Mouse (Mus musculus) embryonic facial prominence, embryonic 14.5 days (tissue): ENCODE measurements around the gene Cdh24. TPM values are rescaled to one million over a fixed set of nuclear protein-coding genes. Genes with fewer than 3 reads are reported as not detected.
A peak's percentile ranks its signal among the peaks of the same experiment; 100 is the strongest.

Experiments
- ATAC-seq: fragments of 200-750 bp; cut with Nextera tagmentation; 2 replicates; pipeline ENCODE4 v1.8.0; 2017; ENCODE audit warnings: low read depth, moderate number of reproducible peaks, moderate TSS enrichment
- DNase-seq: peaks from one replicate; pipeline ENCODE4 v3.0.0-alpha.2; 2015; ENCODE audit warnings: low spot score
- H3K27ac ChIP-seq: fragments of 300-500 bp; sonication (generic); replicated peaks from 2 replicates; pipeline ENCODE4 v1.5.1; 2014; ENCODE audit warnings: low read depth, mild to moderate bottlenecking, low read length, moderate library complexity
- H3K27me3 ChIP-seq: fragments of 300-500 bp; sonication (generic); replicated peaks from 2 replicates; pipeline ENCODE4 v1.6.1; 2014; ENCODE audit warnings: low read length; ENCODE audit not compliant: control insufficient read depth, insufficient read depth
- H3K36me3 ChIP-seq: fragments of 300-500 bp; sonication (generic); 2 replicates; pipeline ENCODE4 v1.6.1; 2014; ENCODE audit warnings: low read length, mixed read lengths; ENCODE audit not compliant: control insufficient read depth, insufficient read depth
- H3K4me1 ChIP-seq: fragments of 300-500 bp; sonication (generic); 2 replicates; pipeline ENCODE4 v1.6.1; 2014; ENCODE audit warnings: antibody characterized with exemption, low read length; ENCODE audit not compliant: control insufficient read depth, insufficient read depth
- H3K4me2 ChIP-seq: fragments of 300-500 bp; sonication (generic); 2 replicates; pipeline ENCODE4 v1.6.1; 2014; ENCODE audit warnings: low read depth, mild to moderate bottlenecking, low read length, moderate library complexity, mixed read lengths
- H3K4me3 ChIP-seq: fragments of 300-500 bp; sonication (generic); 2 replicates; pipeline ENCODE4 v1.5.1; 2014; ENCODE audit warnings: low read depth, mild to moderate bottlenecking, low read length
- H3K9ac ChIP-seq: fragments of 300-500 bp; sonication (generic); 2 replicates; pipeline ENCODE4 v1.6.1; 2014; ENCODE audit warnings: low read depth, mild to moderate bottlenecking, low read length, moderate library complexity, mixed read lengths
- H3K9me3 ChIP-seq: fragments of 300-500 bp; sonication (generic); 2 replicates; pipeline ENCODE4 v1.6.1; 2016; ENCODE audit warnings: low read length; ENCODE audit not compliant: control insufficient read depth
- WGBS: fragments of 180-500 bp; shearing (Covaris S2); extraction: QIAGEN DNeasy Blood & Tissue Kit; methylation state at CpG from one replicate; pipeline ENCODE4 v1.1.7; 2014; 5-methylcytosine and 5-hydroxymethylcytosine counted together
- polyA plus RNA-seq: library from polyadenylated mRNA; unstranded; fragments of >200 nt; fragmentation: Nextera tagmentation; extraction: Ambion mirVana; gene quantifications from 2 replicates; pipeline ENCODE4 v1.2.1, GENCODE M21; 2014

Gene Cdh24
- polyA plus RNA-seq, 1 experiment from 2014 or later = 3.9 TPM

DNA sequence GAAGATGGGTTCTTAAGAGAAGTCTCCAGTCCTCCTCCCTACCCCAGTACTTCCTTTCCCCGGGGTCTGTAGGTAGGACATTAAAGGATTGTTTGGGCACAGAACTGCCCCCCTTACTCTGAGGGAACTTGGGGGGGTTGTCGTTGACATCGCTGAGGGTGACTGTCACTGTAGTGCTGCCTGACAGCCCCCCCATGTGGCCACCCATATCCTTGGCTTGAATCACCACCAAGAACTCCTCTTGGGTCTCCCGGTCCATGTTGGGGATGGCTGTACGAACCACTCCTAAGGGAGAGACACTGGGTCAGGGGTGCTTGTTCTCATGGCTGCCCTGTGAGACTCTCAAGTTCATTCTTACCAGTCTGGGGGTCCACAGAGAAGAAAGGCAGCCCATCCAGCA lies 3.0 kb downstream of the Cdh24 start:
- ATAC-seq (no peak), DNase-seq (no peak)
- peaks cover 52% of the 10 kb centered on the region for H3K36me3 ChIP-seq
- WGBS = 72% methylated on average over 5 of the region's 5 CpGs
- H3K4me2 ChIP-seq = no peak overlapping the region
- 0 out of 2 replicates have a peak, but pooled peaks cover 10% of the 10 kb centered on the region for H3K4me1 ChIP-seq
- no peaks in the 10 kb centered on the region for H3K9me3 ChIP-seq
- no peak overlapping the region for H3K27ac ChIP-seq
- H3K9ac ChIP-seq = no peak overlapping the region
- H3K27me3 ChIP-seq = no peaks in the 10 kb centered on the region
- no peak overlapping the region for H3K4me3 ChIP-seq

DNA sequence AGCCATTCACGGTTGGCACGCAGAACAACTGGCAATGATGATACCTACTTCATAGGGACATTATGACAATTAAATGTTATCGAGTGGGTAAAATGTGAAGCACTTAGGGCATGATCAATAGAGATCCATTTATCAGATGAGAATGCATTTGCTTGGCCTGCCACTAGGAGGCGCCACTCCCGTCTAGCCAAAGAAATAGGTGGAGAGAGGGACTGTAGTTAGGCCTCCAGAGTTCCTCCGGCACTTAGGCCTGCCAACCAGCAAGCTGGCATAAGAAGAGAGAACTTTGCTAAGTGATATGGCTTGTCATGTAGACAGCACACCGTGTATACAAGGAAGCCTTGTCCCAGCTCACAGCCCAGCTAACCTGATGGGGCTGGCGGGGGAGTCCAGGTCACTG lies 4.2 kb downstream of the Cdh24 start:
- H3K9ac ChIP-seq = no peak overlapping the region
- H3K4me3 ChIP-seq = no peak overlapping the region
- H3K27ac ChIP-seq = no peak overlapping the region
- H3K36me3 ChIP-seq = peaks cover 52% of the 10 kb centered on the region
- 0 out of 2 replicates have a peak, but pooled peaks cover 10% of the 10 kb centered on the region for H3K4me1 ChIP-seq
- no peak for ATAC-seq
- 55% methylated on average over 8 of the region's 8 CpGs for WGBS
- no peak for DNase-seq
- H3K9me3 ChIP-seq = no peaks in the 10 kb centered on the region
- no peaks in the 10 kb centered on the region for H3K27me3 ChIP-seq
- H3K4me2 ChIP-seq = no peak overlapping the region

DNA sequence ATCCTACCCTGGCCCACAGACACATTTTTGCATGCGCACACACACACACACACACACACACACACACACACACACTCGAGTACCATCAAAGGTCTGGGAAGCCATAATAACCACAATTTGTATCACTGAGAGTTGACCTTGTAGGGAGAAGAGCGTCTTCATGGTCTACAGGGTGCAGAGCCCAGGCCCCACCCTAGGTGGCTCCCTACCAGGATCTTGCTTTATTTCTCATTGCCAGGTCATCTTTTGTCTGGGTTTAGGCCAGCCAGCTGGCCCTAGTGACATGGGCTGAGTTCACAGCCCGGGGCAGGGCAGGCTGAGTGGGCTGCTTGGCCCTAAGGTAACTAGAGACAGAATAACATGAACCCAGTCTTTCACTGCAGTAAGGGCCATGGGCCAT lies 7.0 kb downstream of the Cdh24 start:
- no peak overlapping the region for H3K4me2 ChIP-seq
- peaks cover 66% of the 10 kb centered on the region for H3K36me3 ChIP-seq
- H3K27me3 ChIP-seq = no peaks in the 10 kb centered on the region
- DNase-seq = no peak
- WGBS = 94% methylated on average over 4 of the region's 4 CpGs
- H3K27ac ChIP-seq = no peak overlapping the region
- no peaks in the 10 kb centered on the region for H3K9me3 ChIP-seq
- H3K4me3 ChIP-seq = no peak overlapping the region
- ATAC-seq = no peak
- no peaks in the 10 kb centered on the region for H3K4me1 ChIP-seq
- no peak overlapping the region for H3K9ac ChIP-seq

DNA sequence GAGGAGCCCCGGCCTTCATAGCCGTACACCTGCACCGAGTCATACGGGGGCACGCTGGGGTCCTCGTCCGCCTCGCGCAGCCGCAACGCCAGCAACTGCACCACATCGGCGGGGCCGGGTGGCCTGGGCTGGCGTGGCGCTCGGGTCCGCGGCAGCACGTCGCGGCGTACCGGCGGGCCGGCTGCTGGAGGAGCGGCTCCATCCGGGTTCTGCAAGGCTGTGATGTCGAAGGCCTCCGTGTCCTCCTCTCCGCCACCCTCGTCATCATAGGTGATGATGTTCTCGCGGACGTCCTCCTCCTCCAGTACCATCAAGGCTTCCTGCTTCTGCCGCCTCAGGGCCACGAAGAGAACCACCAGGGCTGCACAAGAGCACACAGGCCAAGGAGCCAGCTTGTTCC lies 8.9 kb downstream of the Cdh24 start:
- Histone ChIP-seq H3K36me3 (peaks cover 62% of the 10 kb centered on the region), H3K4me2 (no peak overlapping the region), H3K9ac (no peak overlapping the region), H3K9me3 (no peaks in the 10 kb centered on the region), H3K4me1 (no peaks in the 10 kb centered on the region), H3K4me3 (no peak overlapping the region), H3K27ac (no peak overlapping the region), H3K27me3 (no peaks in the 10 kb centered on the region)
- WGBS = 93% methylated on average over 17 of the region's 37 CpGs
- ATAC-seq (no peak), DNase-seq (no peak)

DNA sequence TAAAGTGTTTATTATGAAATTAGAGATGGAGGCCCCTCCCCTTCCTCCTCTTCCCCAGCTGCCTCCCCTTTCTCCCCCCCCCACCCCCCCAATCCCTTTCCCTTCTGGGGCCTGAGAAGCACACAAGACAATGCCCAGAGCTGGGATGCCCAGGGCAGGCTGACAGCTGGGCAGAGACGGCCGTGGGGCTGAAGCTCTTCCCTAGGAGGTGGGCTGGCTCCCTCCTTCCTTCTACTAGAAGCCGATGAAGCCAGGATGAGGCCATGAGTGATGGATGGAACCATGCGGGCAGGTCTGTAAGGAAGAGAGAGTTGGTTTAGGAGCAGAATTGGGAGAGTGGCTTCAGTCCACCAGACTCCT lies 9.9 kb downstream of the Cdh24 start:
- no peaks in the 10 kb centered on the region for H3K9me3 ChIP-seq
- WGBS = 64% methylated on average over 3 of the region's 4 CpGs
- ATAC-seq = no peak; the same call in 1 of the 2 replicates

DNA sequence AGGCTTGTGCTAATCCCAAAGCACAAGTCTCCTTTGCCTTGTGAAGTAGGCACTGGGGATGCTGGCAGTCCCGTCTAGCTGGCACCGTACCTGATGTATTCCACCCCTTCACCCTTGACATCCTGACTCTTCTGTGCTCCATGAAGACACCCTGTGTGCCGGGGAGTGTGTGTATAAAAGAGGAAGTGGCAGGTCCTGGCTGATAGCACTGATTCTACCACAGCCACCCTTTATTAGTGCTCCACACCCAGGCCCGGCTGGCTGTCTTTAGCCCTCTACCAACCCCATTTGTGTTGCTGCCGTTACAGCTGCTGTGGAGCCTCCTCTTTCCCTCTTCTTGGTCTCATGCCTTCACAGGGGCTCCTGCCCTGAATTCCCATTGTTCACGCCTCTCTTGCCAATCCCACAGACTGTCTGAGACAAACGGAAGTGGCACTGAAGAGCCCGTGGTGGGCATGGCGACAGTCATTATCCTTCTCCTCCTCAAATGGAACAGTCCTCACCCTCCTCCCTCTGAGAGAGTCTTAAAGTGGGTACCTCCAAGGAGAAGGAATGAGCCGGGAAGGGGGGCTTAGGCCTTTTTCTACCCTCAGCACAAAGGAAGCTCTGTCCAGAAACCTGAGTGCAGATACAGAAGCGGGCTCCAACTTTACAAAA lies 10.5 kb downstream of the Cdh24 start:
- Histone ChIP-seq H3K4me2 (no peak overlapping the region), H3K27me3 (no peaks in the 10 kb centered on the region), H3K4me1 (no peaks in the 10 kb centered on the region), H3K36me3 (peaks cover 46% of the 10 kb centered on the region), H3K27ac (0 out of 2 replicates have a peak overlapping the region, but pooled peaks have one; percentile 24), H3K9me3 (no peaks in the 10 kb centered on the region), H3K9ac (no peak overlapping the region), H3K4me3 (no peak overlapping the region)
- 75% methylated on average over 11 of the region's 11 CpGs for WGBS
- DNase-seq = peak; percentile 22
- ATAC-seq = no peak; the same call in 1 of the 2 replicates

More for the DNA sequence above, 9.9 kb downstream of the Cdh24 start:
- 0 out of 2 replicates have a peak overlapping the region, but pooled peaks have one; percentile 18 for H3K27ac ChIP-seq
- DNase-seq = no peak
- no peaks in the 10 kb centered on the region for H3K4me1 ChIP-seq
- H3K4me2 ChIP-seq = no peak overlapping the region
- H3K9ac ChIP-seq = 0 out of 2 replicates have a peak overlapping the region, but pooled peaks have one; percentile 6
- peaks cover 51% of the 10 kb centered on the region for H3K36me3 ChIP-seq
- no peaks in the 10 kb centered on the region for H3K27me3 ChIP-seq
- H3K4me3 ChIP-seq = no peak overlapping the region

DNA sequence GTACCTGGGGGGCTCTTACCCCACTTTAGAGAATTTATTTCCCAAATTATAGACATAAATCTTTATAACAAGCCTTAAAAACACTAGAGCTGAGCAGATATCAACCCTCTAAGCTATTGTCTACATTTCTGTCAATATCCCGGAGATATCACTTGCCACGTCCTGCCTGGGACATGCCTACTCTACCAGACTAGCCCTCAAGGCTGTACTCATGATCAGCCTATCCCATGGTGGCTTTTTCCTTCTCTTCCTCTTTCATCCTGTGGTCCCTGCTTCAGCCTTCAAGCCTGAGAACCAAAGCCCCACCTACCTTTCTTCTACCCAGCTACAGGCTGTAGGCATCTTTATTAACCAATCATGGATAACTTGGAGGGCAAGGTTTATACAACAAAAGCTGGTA lies 11.4 kb downstream of the Cdh24 start:
- H3K4me2 ChIP-seq = no peak overlapping the region
- no peak overlapping the region for H3K9ac ChIP-seq
- H3K27ac ChIP-seq = no peak overlapping the region
- peaks cover 43% of the 10 kb centered on the region for H3K36me3 ChIP-seq
- ATAC-seq (no peak), DNase-seq (no peak)
- no peaks in the 10 kb centered on the region for H3K9me3 ChIP-seq
- no peak overlapping the region for H3K4me3 ChIP-seq
- WGBS = 84% methylated on average over 2 of the region's 2 CpGs
- no peaks in the 10 kb centered on the region for H3K27me3 ChIP-seq
- no peaks in the 10 kb centered on the region for H3K4me1 ChIP-seq

DNA sequence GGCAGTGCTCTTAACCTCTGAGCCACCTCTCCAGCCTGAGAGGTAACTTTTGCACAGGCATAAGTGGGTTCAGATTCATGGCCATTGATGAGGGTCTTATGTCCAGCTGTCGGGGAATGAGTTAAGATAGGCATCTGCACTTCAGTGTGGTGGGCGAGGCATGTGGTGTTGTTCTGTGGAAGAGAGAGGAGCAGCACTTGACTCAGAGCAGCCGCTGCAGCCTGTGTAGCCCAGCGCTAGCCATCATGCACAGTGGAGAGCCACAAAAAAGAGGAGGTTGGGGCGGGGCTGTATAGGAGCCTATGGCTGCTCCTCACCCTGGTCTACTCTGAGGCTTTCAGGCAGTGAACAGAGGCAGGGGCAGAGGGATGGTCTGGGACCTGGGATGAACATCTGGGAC lies 13.1 kb downstream of the Cdh24 start:
- H3K36me3 ChIP-seq = peaks cover 28% of the 10 kb centered on the region
- WGBS = 76% methylated on average over 5 of the region's 5 CpGs
- DNase-seq = no peak
- no peaks in the 10 kb centered on the region for H3K9me3 ChIP-seq
- no peak overlapping the region for H3K9ac ChIP-seq
- H3K4me2 ChIP-seq = no peak overlapping the region
- ATAC-seq = no peak
- H3K27ac ChIP-seq = no peak overlapping the region
- H3K4me3 ChIP-seq = no peak overlapping the region
- H3K4me1 ChIP-seq = no peaks in the 10 kb centered on the region
- H3K27me3 ChIP-seq = no peaks in the 10 kb centered on the region

DNA sequence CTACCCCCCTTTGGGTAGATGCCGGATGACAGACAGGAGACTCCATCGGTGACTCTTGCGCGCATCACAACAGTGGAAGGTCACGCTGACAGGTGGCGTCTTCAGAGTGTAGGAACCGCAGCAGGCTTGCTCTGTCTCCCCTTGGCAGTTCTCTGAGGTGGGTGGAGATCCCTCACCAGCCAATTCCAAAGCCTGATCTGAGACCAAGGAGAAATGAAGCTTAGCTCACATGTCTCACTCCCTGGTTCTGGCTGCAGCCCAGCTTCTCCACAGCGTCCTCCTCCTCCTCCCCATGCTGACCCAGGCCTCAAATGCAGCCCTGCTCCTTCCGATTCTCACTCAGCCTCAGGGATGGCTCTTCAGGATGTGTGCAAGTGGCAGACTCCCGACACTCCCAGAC lies 16.2 kb downstream of the Cdh24 start:
- no peak overlapping the region for H3K4me2 ChIP-seq
- ATAC-seq = no peak
- H3K9me3 ChIP-seq = no peaks in the 10 kb centered on the region
- H3K9ac ChIP-seq = no peak overlapping the region
- WGBS = 60% methylated on average over 10 of the region's 10 CpGs
- H3K4me1 ChIP-seq = no peaks in the 10 kb centered on the region
- DNase-seq = no peak
- H3K27ac ChIP-seq = no peak overlapping the region
- H3K4me3 ChIP-seq = no peak overlapping the region
- H3K27me3 ChIP-seq = no peaks in the 10 kb centered on the region
- no peaks in the 10 kb centered on the region for H3K36me3 ChIP-seq
